Mouse (Mus musculus): ENCODE results near the gene Fah. TPM values are rescaled to one million over a fixed set of nuclear protein-coding genes. Genes with fewer than 3 reads are reported as not detected.

Fah gene
- 1.2 TPM for polyA plus RNA-seq (2014; fragmentation: Illumina TruSeq; extraction: RNeasy Lipid Tissue Mini Kit (QIAGEN cat#74804); ENCODE audit: low read depth, low replicate concordance)

DNA sequence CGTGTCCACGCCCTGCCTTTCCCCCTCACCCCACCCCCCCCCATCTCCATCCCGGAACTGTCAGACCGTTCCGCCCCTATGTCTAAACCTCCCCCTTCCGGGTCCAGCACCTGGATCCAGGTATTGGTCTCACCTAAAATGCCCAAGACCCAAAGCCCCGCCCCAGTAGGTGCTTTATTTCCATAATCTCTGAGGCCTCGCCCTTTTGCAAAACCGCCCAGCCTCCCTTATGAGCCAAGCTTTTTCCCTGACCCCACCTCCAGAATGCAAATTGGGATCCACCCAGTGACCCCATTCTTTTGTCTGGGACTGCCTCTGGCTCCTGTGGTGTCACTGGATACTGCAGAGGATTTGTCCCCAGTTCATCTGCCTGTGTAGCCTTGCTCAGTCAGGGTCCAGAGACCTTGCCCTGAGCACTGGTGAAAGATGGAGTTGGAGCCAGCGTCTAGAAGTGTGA is at the start of gene Fah:
Gene Fah, minus strand, starts transcription at position 430 of the 457 bp plus-strand sequence.

Other genes starting within 250 kb of the Fah start
- 0.69 TPM for gene Arnt2, start 196.5 kb downstream of the Fah start, polyA plus RNA-seq (2014; fragmentation: Illumina TruSeq; extraction: RNeasy Lipid Tissue Mini Kit (QIAGEN cat#74804); ENCODE audit: low read depth, low replicate concordance)
- not detected for gene Gm2115, start 77.8 kb downstream of the Fah start, polyA plus RNA-seq (2014; fragmentation: Illumina TruSeq; extraction: RNeasy Lipid Tissue Mini Kit (QIAGEN cat#74804); ENCODE audit: low read depth, low replicate concordance)
- gene Zfand6, start 83.2 kb upstream of the Fah start, polyA plus RNA-seq (2014; fragmentation: Illumina TruSeq; extraction: RNeasy Lipid Tissue Mini Kit (QIAGEN cat#74804); ENCODE audit: low read depth, low replicate concordance): 384 TPM
- gene Olfr291, start 246.8 kb upstream of the Fah start, polyA plus RNA-seq (2014; fragmentation: Illumina TruSeq; extraction: RNeasy Lipid Tissue Mini Kit (QIAGEN cat#74804); ENCODE audit: low read depth, low replicate concordance): not detected

All from testis, adult 10 weeks (tissue).